Mouse (Mus musculus): ENCODE results near the gene Efcab12. TPM values are rescaled to one million over a fixed set of nuclear protein-coding genes. Genes with fewer than 3 reads are reported as not detected.
A peak's percentile ranks its signal among the peaks of the same experiment; 100 is the strongest.

Gene Efcab12
- polyA plus RNA-seq, 1 experiment from 2014 or later: 0.50 TPM

- H3K4me3 ChIP-seq (ENCODE audit: low read depth, low read length): no peak overlapping the region
- peaks cover 18% of the 10 kb centered on the region for H3K4me1 ChIP-seq (ENCODE audit: control insufficient read depth, insufficient read depth, low read length)
- H3K36me3 ChIP-seq (ENCODE audit: control insufficient read depth, insufficient read depth, low read length): no peaks in the 10 kb centered on the region
- no peak overlapping the region for H3K27ac ChIP-seq (ENCODE audit: low read depth, low read length)
- WGBS (ENCODE audit: insufficient replicate concordance): 73% methylated on average over 6 of the region's 6 CpGs
- H3K27me3 ChIP-seq (ENCODE audit: control insufficient read depth, insufficient read depth, low read length): no peaks in the 10 kb centered on the region
- no peak overlapping the region for H3K9ac ChIP-seq (ENCODE audit: low read depth, low read length)
- ATAC-seq (replicated peaks; ENCODE audit: insufficient number of reproducible peaks, low FRiP score, low TSS enrichment): no peak
- no peak overlapping the region for H3K4me2 ChIP-seq
- no peaks in the 10 kb centered on the region for H3K9me3 ChIP-seq (replicated peaks; ENCODE audit: control insufficient read depth, low read length)
These were observed 66.0 kb downstream of the Efcab12 start for GRCm38 (mm10) chr6:115772201-115772600.

GRCm38 (mm10) chr6:115770852-115771251 is 67.4 kb downstream of the Efcab12 start:
- WGBS (ENCODE audit: insufficient replicate concordance): 60% methylated on average over 4 of the region's 4 CpGs
- Histone ChIP-seq H3K4me2 (no peak overlapping the region), H3K4me1 (ENCODE audit: control insufficient read depth, insufficient read depth, low read length) (peaks cover 6% of the 10 kb centered on the region; the same call in 1 of the 2 replicates), H3K27me3 (ENCODE audit: control insufficient read depth, insufficient read depth, low read length) (no peaks in the 10 kb centered on the region), H3K9ac (ENCODE audit: low read depth, low read length) (no peak overlapping the region), H3K9me3 (replicated peaks; ENCODE audit: control insufficient read depth, low read length) (no peaks in the 10 kb centered on the region), H3K27ac (ENCODE audit: low read depth, low read length) (no peak overlapping the region), H3K36me3 (ENCODE audit: control insufficient read depth, insufficient read depth, low read length) (no peaks in the 10 kb centered on the region), H3K4me3 (ENCODE audit: low read depth, low read length) (no peak overlapping the region)
- no peak for ATAC-seq (replicated peaks; ENCODE audit: insufficient number of reproducible peaks, low FRiP score, low TSS enrichment)

- Histone ChIP-seq H3K9me3 (replicated peaks; ENCODE audit: control insufficient read depth, low read length) (no peaks in the 10 kb centered on the region), H3K9ac (ENCODE audit: low read depth, low read length) (no peak overlapping the region), H3K27me3 (ENCODE audit: control insufficient read depth, insufficient read depth, low read length) (no peaks in the 10 kb centered on the region), H3K27ac (ENCODE audit: low read depth, low read length) (no peak overlapping the region), H3K4me2 (no peak overlapping the region), H3K4me3 (ENCODE audit: low read depth, low read length) (no peak overlapping the region), H3K36me3 (ENCODE audit: control insufficient read depth, insufficient read depth, low read length) (no peaks in the 10 kb centered on the region), H3K4me1 (ENCODE audit: control insufficient read depth, insufficient read depth, low read length) (no peaks in the 10 kb centered on the region; the same call in 1 of the 2 replicates)
- 76% methylated on average over 20 of the region's 20 CpGs for WGBS (ENCODE audit: insufficient replicate concordance)
- no peak for ATAC-seq (replicated peaks; ENCODE audit: insufficient number of reproducible peaks, low FRiP score, low TSS enrichment)
These were observed 68.0 kb downstream of the Efcab12 start for GRCm38 (mm10) chr6:115770059-115770670.

GRCm38 (mm10) chr6:115768207-115768606 is 70.0 kb downstream of the Efcab12 start:
- no peaks in the 10 kb centered on the region for H3K9me3 ChIP-seq (replicated peaks; ENCODE audit: control insufficient read depth, low read length)
- H3K9ac ChIP-seq (ENCODE audit: low read depth, low read length): no peak overlapping the region
- H3K4me3 ChIP-seq (ENCODE audit: low read depth, low read length): no peak overlapping the region
- no peaks in the 10 kb centered on the region for H3K36me3 ChIP-seq (ENCODE audit: control insufficient read depth, insufficient read depth, low read length)
- ATAC-seq (replicated peaks; ENCODE audit: insufficient number of reproducible peaks, low FRiP score, low TSS enrichment): no peak
- 0 out of 2 replicates have a peak overlapping the region, but pooled peaks have one; percentile 41 for H3K27ac ChIP-seq (ENCODE audit: low read depth, low read length)
- H3K4me2 ChIP-seq: no peak overlapping the region
- peaks cover 9% of the 10 kb centered on the region for H3K4me1 ChIP-seq (ENCODE audit: control insufficient read depth, insufficient read depth, low read length)
- H3K27me3 ChIP-seq (ENCODE audit: control insufficient read depth, insufficient read depth, low read length): no peaks in the 10 kb centered on the region
- 57% methylated on average over 4 of the region's 4 CpGs for WGBS (ENCODE audit: insufficient replicate concordance)

- Histone ChIP-seq H3K27ac (ENCODE audit: low read depth, low read length) (no peak overlapping the region), H3K9ac (ENCODE audit: low read depth, low read length) (no peak overlapping the region)
- WGBS (ENCODE audit: insufficient replicate concordance): 39% methylated on average over 9 of the region's 9 CpGs
These were observed 70.9 kb downstream of the Efcab12 start for GRCm38 (mm10) chr6:115767357-115767756.

GRCm38 (mm10) chr6:115764179-115764578 is 74.0 kb downstream of the Efcab12 start:
- Histone ChIP-seq H3K4me2 (peak overlapping the region; percentile 37; the same call in 1 of the 2 replicates), H3K36me3 (ENCODE audit: control insufficient read depth, insufficient read depth, low read length) (no peaks in the 10 kb centered on the region), H3K9ac (ENCODE audit: low read depth, low read length) (peak overlapping the region; percentile 47; the same call in 1 of the 2 replicates), H3K4me3 (ENCODE audit: low read depth, low read length) (no peak overlapping the region), H3K27ac (ENCODE audit: low read depth, low read length) (peak overlapping the region; percentile 95), H3K9me3 (replicated peaks; ENCODE audit: control insufficient read depth, low read length) (no peaks in the 10 kb centered on the region), H3K4me1 (ENCODE audit: control insufficient read depth, insufficient read depth, low read length) (peaks cover 25% of the 10 kb centered on the region), H3K27me3 (ENCODE audit: control insufficient read depth, insufficient read depth, low read length) (no peaks in the 10 kb centered on the region)
- WGBS (ENCODE audit: insufficient replicate concordance): 6% methylated on average over 7 of the region's 7 CpGs
- ATAC-seq (replicated peaks; ENCODE audit: insufficient number of reproducible peaks, low FRiP score, low TSS enrichment): peak; percentile 87

More at GRCm38 (mm10) chr6:115767357-115767756, 70.9 kb downstream of the Efcab12 start:
- H3K4me1 ChIP-seq (ENCODE audit: control insufficient read depth, insufficient read depth, low read length): peaks cover 15% of the 10 kb centered on the region
- no peak overlapping the region for H3K4me2 ChIP-seq
- H3K27me3 ChIP-seq (ENCODE audit: control insufficient read depth, insufficient read depth, low read length): no peaks in the 10 kb centered on the region
- H3K9me3 ChIP-seq (replicated peaks; ENCODE audit: control insufficient read depth, low read length): no peaks in the 10 kb centered on the region
- no peak for ATAC-seq (replicated peaks; ENCODE audit: insufficient number of reproducible peaks, low FRiP score, low TSS enrichment)
- no peak overlapping the region for H3K4me3 ChIP-seq (ENCODE audit: low read depth, low read length)
- H3K36me3 ChIP-seq (ENCODE audit: control insufficient read depth, insufficient read depth, low read length): no peaks in the 10 kb centered on the region

- no peak for ATAC-seq (replicated peaks; ENCODE audit: insufficient number of reproducible peaks, low FRiP score, low TSS enrichment)
- Histone ChIP-seq H3K27me3 (ENCODE audit: control insufficient read depth, insufficient read depth, low read length) (no peaks in the 10 kb centered on the region), H3K9me3 (replicated peaks; ENCODE audit: control insufficient read depth, low read length) (no peaks in the 10 kb centered on the region), H3K9ac (ENCODE audit: low read depth, low read length) (peak within 1 kb of the TSS; percentile 54; the same call in 1 of the 2 replicates), H3K4me3 (ENCODE audit: low read depth, low read length) (no peak within 1 kb of the TSS), H3K27ac (ENCODE audit: low read depth, low read length) (peak within 1 kb of the TSS; percentile 75), H3K4me1 (ENCODE audit: control insufficient read depth, insufficient read depth, low read length) (peaks cover 27% of the 10 kb centered on the region), H3K4me2 (peak within 1 kb of the TSS; percentile 43), H3K36me3 (ENCODE audit: control insufficient read depth, insufficient read depth, low read length) (no peaks in the 10 kb centered on the region)
- 3% methylated on average over 9 of the region's 9 CpGs for WGBS (ENCODE audit: insufficient replicate concordance)
These were observed 76.0 kb downstream of the Efcab12 start, which contains the start of gene Tmem40 for GRCm38 (mm10) chr6:115761995-115762756. Tmem40 (minus strand) TSS chr6:115762410.

- WGBS (ENCODE audit: insufficient replicate concordance): 33% methylated on average over 4 of the region's 4 CpGs
- H3K9me3 ChIP-seq (replicated peaks; ENCODE audit: control insufficient read depth, low read length): no peaks in the 10 kb centered on the region
- H3K4me3 ChIP-seq (ENCODE audit: low read depth, low read length): no peak overlapping the region
- no peak for ATAC-seq (replicated peaks; ENCODE audit: insufficient number of reproducible peaks, low FRiP score, low TSS enrichment)
- H3K4me1 ChIP-seq (ENCODE audit: control insufficient read depth, insufficient read depth, low read length): peaks cover 27% of the 10 kb centered on the region
- no peaks in the 10 kb centered on the region for H3K27me3 ChIP-seq (ENCODE audit: control insufficient read depth, insufficient read depth, low read length)
- H3K36me3 ChIP-seq (ENCODE audit: control insufficient read depth, insufficient read depth, low read length): no peaks in the 10 kb centered on the region
- H3K27ac ChIP-seq (ENCODE audit: low read depth, low read length): no peak overlapping the region
- no peak overlapping the region; the same call in 1 of the 2 replicates for H3K4me2 ChIP-seq
- no peak overlapping the region for H3K9ac ChIP-seq (ENCODE audit: low read depth, low read length)
These were observed 77.2 kb downstream of the Efcab12 start for GRCm38 (mm10) chr6:115760982-115761381.

All from heart, embryonic 11.5 days (tissue).